Mouse (Mus musculus): Measurements from ENCODE around the gene Kmo. TPM values are rescaled to one million over a fixed set of nuclear protein-coding genes. Genes with fewer than 3 reads are reported as not detected.

Kmo gene
- polyA plus RNA-seq, 1 experiment = not detected

DNA sequence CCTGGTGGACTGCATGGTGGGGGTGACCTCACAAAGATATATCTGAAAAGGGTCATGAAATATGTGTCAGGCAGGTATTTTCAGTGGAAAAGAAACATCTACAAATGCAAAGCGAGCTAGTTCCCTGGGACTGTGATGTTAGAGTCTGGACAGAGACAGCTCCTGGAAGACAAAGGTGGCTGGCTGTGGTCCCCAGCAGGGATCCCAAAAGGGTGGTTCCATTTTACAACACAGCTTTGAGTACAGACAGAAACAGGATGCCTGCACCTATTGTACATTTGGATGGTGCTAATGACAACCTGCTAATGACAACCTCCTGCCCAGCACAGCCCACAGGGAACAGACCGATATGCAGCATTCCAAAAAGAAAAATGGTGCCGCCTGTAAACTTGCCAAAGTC lies 49.3 kb downstream of the Kmo start:
- no peak for TF ChIP-seq GATA1 (IDR thresholded peaks at IDR 0.05; ENCODE audit: low read length)

DNA sequence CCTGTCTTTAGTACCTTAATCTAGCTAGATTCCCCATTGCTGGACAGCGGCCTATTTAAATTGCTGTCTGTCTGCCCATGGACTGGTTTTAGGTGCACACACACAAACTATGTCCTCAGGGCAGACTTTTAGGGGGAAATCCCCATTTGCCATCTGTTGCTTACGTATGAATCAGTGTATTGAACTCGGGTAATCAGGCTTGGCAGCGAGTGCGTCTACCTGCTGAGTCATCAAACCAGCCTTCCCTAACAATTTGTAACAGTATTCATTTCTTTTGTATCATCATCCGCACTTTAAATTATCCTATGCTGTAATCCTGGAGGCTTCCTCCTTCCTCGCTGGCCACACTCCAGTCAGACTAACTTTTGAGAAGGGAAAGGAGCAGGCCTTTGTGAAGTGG lies 49.9 kb downstream of the Kmo start:
- TF ChIP-seq GATA1 (IDR thresholded peaks at IDR 0.05; ENCODE audit: low read length) = no peak

DNA sequence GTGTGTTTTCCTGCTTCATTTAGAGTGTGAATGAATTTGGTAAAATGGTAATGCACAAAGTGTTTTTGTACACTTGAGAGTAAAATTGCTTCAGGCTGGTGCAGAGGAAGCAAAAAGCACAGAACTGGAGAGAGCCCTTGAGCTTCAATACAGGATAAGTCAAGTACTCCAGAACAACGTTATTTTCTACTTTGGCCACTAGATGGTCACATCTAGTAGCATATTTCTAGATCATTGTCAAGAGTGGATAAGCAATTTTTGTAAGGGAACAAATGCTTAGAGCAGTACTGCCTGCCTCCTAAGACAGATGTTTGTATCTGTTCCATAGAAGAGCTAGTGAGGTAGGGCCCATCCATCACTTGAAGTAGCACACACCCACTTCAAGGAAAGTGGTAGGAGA lies 51.4 kb downstream of the Kmo start:
- TF ChIP-seq GATA1 (IDR thresholded peaks at IDR 0.05; ENCODE audit: low read length) = no peak

DNA sequence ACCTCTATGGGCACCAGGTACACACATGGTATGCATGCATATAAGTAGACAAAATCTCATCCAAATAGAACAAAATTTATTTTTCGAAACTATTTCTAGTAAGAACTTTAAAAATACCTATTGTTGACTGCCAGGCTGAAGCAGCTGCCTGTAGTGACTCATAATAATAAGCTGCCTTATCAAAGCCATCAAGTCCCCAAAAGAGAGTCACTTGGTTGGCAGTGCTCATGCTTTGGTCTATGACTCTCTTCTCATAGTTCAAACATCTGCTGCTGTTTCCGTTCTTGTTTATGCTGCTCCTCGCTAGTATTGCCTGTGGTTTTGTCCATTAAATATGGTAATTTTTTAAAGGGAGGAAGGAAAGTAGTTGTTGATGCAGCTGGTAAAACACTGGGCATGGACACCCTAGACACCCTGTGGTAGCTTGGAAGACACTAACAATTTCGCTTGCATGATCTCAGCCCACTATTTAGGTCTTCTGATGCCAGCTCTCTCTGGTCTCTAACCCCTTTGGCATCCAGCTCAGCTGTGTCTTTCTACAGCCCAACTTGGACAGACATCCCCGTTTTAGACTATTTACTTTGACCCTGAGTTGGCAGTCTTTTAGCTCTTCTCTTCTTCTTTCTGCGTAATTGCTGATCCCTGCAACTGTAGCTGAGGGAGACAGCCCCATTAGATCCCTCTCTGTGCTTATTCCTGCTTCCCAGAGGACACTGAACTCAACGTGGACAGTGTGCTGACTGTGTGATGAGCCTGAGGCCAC lies 53.6 kb downstream of the Kmo start:
- no peak for TF ChIP-seq GATA1 (IDR thresholded peaks at IDR 0.05; ENCODE audit: low read length)

DNA sequence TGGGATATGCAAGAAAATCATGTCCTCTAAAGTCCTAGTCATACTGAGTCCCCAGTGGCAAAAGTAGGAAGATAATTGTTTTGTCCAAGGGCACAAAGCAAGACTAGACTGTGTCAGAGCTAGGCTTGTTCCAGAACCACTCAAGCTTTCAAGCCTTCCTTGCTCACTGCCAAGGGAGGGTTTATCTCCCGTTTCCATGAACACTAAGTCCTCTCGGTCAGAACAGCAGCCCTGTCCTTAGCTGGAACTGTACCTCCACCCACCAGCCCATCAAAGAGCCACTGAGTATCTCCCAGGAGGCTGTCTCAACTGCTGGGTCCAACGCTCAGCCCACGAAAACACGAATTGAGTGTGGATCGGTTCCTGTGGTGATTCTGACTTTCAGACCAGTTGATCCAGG lies 54.9 kb downstream of the Kmo start:
- TF ChIP-seq GATA1 (IDR thresholded peaks at IDR 0.05; ENCODE audit: low read length) = no peak

DNA sequence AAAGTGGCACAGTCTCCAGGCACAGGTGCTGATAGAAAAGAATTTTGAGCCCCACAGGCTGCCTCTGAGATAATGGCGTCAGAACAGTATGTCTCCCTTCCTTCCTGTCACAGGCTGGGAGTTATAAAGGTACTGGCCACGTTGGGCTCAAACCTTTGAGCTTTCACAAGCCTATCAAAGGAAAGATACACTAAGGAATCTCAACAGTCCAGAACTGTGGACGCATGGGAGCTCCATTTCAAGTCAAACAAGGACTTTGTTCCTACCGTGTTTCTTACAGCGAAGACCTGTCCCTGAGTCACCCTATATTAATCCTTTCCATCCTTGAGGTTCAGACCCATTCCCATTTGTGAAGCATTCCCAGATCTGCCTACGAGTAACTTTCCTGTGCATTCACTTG lies 57.3 kb downstream of the Kmo start:
- TF ChIP-seq GATA1 (IDR thresholded peaks at IDR 0.05; ENCODE audit: low read length) = no peak

DNA sequence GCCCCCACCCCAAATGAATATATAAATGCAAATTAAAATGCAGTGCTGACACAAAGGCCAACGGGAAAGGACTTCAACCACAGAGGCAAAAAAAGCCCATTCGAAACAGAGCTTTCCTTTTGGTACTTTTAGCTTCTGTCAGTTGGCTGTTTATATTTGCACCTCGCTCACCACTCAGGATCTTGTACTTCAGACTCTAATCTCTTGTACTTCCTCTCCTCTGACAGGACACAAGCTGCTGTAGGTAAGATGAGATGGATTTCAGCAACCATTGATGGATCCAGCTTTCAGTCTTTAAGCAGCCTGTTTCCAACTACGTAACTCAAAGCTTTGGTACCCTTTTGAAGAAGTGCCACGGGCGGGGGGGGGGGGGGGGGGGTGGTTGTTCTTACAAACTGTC lies 60.8 kb downstream of the Kmo start:
- no peak for TF ChIP-seq GATA1 (IDR thresholded peaks at IDR 0.05; ENCODE audit: low read length)

DNA sequence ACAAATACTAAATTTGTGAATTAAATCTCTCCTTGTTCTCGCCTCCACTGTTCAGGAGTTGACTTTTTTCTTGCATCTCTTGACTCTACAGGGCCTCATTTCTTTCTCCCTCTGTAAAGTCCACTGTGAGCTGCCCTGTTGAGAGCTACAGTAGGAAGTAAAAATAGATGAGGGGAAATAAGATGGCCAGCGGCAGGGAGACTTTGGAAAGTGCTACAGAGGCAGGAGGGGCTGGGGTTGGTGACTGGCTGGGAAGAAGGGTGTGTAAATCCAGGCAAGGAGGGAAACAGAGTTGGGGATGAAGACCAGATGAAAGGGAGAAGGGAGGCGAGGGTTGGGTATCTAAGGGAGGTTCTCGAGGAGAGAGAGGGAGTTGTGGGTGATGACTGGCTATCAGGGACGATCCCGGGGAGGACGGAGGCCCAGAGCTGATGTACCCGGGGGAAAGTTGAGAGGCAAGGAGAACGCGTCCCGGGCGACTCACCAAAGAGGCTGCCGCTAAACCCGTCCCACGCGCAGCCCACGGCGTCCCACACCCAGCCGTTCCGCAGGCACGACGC lies 71.6 kb downstream of the Kmo start:
- no peak for TF ChIP-seq GATA1 (IDR thresholded peaks at IDR 0.05; ENCODE audit: low read length)

DNA sequence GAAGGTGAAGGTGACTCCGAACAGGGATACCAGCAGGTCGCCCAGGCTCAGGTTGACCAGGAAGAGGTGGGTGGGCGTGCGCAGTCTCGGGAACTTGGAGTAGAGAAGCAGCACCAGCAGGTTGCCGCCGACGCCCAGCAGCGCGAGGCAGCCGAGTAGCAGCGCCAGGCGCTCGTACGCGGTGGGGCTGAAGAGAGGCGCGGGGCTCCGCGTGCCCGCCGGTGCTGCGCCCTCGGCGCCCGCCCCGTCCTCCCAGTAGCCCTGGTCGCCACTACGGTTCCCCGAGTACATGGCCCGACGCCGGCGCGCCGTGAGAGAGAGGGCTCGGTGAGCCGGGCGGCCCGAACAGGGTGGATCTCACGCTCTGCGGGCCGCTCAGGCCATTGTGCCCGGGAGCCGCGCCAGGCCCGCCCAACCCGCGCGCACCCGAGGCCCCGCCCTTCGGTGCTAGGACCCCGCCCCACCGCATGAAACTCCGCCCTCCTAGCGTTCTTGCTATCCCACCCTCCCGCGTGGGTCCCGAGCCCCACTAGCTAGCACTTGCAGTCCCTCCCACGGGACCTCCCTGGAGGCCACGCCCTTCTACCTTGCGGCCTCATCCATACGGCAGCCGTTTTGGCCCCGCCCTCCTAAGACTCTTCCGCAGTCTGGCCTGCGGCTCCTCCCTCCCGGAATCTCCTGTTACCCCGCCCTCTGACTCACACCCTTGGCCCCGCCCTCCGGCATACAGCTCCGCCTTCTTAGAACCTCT lies 72.2 kb downstream of the Kmo start, which contains the start of the genes Opn3 and Chml:
Gene Opn3 (minus strand): TSS at position 531 of the 751 bp plus-strand sequence.
Gene Chml (minus strand): TSS at position 656 of the 751 bp plus-strand sequence.
- no peak for TF ChIP-seq GATA1 (IDR thresholded peaks at IDR 0.05; ENCODE audit: low read length)

DNA sequence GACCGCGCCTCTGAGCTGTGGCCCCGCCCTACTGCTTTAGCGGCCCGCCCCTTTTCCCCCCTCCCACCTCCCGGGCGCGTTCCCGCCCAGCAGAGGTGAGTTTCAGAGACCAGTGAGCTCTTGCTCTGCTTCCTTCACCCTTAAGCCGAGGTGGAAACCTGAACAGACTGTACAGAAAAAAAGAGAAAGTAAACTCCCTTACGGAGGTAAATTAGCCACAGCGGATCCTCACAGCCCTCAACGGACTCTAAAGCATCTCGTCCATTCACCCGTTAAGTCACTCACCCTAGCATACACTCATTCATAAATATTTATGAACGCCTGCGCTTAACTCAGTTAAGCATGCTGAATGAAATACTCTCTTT lies 72.8 kb downstream of the Kmo start:
- TF ChIP-seq GATA1 (IDR thresholded peaks at IDR 0.05; ENCODE audit: low read length) = no peak

DNA sequence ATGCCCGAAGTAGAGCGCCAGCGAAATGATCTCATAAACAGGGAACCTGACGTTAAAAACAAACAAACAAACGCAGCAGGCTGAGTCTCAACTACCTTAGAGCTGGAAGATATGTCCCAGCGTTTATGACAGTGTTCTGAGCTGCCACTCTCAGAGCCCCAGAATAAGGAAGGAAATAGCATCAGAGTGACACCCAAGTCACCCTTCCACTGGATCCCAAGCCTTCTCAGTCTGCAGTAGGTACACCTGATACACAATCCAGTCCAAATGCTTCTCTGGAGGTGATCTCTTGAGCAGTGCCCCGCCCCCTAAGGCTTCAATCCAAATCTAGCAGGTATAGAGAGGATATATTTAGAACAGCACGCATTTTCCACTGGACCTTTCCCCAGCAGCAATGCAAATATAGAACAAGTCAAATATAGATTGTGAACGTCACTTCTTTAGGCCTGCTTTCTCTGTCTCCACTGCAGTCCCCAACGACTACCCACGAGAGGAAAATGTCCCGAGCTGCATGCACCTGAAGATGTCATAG lies 73.3 kb downstream of the Kmo start:
- no peak for TF ChIP-seq GATA1 (IDR thresholded peaks at IDR 0.05; ENCODE audit: low read length)

DNA sequence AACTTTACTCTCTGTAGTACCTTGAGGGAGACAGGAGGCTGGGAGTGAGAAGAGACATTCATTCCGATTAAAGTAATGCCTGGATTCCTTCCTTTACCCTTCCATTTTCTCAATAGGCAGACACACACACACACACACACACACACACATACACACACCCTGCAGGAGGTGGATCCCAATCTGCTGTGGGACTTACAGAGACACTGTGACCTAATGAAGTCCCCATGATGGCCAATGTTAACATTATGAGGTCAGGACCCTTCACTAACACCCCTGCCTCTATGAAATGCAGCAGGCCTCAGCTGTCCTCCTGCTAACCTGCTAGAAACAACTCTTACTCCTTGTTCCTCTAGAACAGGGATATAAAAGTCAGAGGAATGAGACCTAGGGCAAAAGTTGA lies 78.1 kb downstream of the Kmo start, which contains the start of gene Wdr64:
Gene Wdr64 (plus strand): TSS at position 301 of the 400 bp plus-strand sequence.
- TF ChIP-seq GATA1 (IDR thresholded peaks at IDR 0.05; ENCODE audit: low read length) = no peak

DNA sequence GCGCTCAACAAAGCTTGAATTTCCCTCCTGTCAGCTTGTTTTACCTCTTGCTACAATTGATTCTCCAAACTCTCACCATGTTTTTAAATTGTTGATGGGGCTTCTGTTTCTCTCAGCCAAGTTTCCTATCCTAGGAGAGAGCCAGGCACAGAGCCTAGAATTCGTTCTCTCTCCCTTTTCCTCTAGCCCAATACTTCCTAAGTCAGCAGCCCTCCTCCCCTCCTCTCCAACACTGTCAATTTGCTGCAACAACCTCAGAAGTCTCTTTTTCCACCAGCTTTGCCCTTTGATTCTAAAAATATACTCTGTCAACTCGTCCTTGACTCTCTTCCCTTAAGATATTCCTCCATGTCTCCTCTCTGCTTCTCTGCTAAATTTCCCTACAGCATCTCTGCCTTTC lies 79.2 kb downstream of the Kmo start:
- no peak for TF ChIP-seq GATA1 (IDR thresholded peaks at IDR 0.05; ENCODE audit: low read length)

DNA sequence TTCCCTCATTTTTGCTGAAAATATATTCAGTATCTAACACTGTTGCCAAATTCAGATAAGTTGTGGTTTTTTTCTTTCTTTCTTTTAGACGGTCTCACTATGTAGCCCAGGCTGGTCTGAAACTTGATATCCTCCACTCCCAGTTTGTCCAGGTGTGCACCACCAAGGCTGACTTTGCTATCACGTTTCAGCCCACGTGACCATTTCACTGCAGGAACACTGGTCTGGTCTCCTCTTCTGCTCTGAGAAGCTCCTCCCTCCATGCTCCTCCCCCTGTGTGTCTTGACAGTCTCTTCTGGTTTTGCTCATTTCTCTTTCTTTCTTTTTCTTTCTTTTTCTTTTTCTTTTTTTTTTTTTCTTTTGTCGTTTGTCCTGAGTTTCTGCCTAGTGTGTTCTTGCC lies 79.6 kb downstream of the Kmo start:
- TF ChIP-seq GATA1 (IDR thresholded peaks at IDR 0.05; ENCODE audit: low read length) = no peak

DNA sequence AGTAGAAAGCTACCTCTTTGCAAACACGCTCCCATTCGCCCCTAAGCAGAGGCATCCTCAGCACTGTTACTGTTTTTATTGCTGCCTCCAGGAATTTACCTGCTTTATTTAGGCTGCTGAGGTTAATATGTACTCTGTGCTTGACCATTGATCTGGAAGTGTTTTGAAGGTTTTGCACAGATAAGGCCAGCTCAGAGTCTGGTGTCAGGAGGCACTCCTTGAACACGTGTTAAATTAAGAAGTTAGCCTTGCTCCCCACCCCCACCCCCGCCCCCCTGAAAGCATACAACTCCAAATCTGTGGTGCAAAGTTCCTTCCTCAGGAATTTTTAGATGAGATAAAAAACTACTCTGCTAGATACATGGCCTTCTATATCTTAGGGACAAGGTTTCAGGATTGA lies 81.0 kb downstream of the Kmo start:
- no peak for TF ChIP-seq GATA1 (IDR thresholded peaks at IDR 0.05; ENCODE audit: low read length)

DNA sequence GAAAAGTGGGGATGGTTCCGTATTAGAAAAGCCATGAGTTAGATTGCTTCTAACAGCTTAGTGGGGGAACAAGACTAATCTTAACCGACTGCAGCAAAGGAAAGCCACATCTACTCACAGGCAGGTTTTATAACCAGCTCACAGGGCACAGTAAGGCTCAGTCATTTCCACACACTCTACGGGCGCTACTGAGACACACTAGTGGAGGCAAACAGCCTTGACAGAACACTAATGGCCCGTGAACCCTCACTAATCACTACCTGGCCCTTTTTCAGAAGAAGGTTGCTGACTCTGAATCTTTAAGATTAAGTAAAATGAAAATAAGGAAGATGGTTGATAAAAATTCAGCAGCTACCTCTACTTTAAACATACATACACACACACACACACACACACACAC lies 87.4 kb downstream of the Kmo start:
- no peak for TF ChIP-seq GATA1 (IDR thresholded peaks at IDR 0.05; ENCODE audit: low read length)

Measured in G1E-ER4 (cell line).